Mouse (Mus musculus): Measurements from ENCODE around the gene Dhrs3. TPM values are rescaled to one million over a fixed set of nuclear protein-coding genes. Genes with fewer than 3 reads are reported as not detected.
A peak's percentile ranks its signal among the peaks of the same experiment; 100 is the strongest.

Gene Dhrs3
- polyA plus RNA-seq, 1 experiment from 2014 or later, result 674 TPM

GRCm38 (mm10) chr4:144891121-144891711 lies 1.4 kb upstream of the Dhrs3 start:
- Histone ChIP-seq H3K79me2 (ENCODE audit: inconsistent target) (peaks cover 31% of the 10 kb centered on the region), H3K27ac (peak overlapping the region; percentile 100), H3K4me3 (ENCODE audit: inconsistent target) (peak overlapping the region; percentile 99), H3K36me3 (ENCODE audit: inconsistent target) (no peaks in the 10 kb centered on the region)
- WGBS (ENCODE audit: missing documents), result 15% methylated on average over 9 of the region's 10 CpGs

- H3K27ac ChIP-seq, result peak overlapping the region; percentile 100
- 8% methylated on average over 5 of the region's 5 CpGs for WGBS (ENCODE audit: missing documents)
- peak overlapping the region; percentile 99 for H3K4me3 ChIP-seq (ENCODE audit: inconsistent target)
Observed at GRCm38 (mm10) chr4:144891743-144892132, 889 bp upstream of the Dhrs3 start.

GRCm38 (mm10) chr4:144892937-144893272 lies 278 bp downstream of the Dhrs3 start:
- Histone ChIP-seq H3K4me3 (ENCODE audit: inconsistent target) (peak overlapping the region; percentile 99), H3K36me3 (ENCODE audit: inconsistent target) (no peaks in the 10 kb centered on the region), H3K27ac (peak overlapping the region; percentile 100), H3K79me2 (ENCODE audit: inconsistent target) (peaks cover 48% of the 10 kb centered on the region)
- 0% methylated on average over 7 of the region's 12 CpGs for WGBS (ENCODE audit: missing documents)

More at GRCm38 (mm10) chr4:144891743-144892132, 889 bp upstream of the Dhrs3 start:
- H3K79me2 ChIP-seq (ENCODE audit: inconsistent target), result peaks cover 36% of the 10 kb centered on the region
- no peaks in the 10 kb centered on the region for H3K36me3 ChIP-seq (ENCODE audit: inconsistent target)

GRCm38 (mm10) chr4:144893561-144894486 lies 1.2 kb downstream of the Dhrs3 start:
- Histone ChIP-seq H3K36me3 (ENCODE audit: inconsistent target) (peaks cover 7% of the 10 kb centered on the region; the same call in 1 of the 2 replicates), H3K4me3 (ENCODE audit: inconsistent target) (peak overlapping the region; percentile 99), H3K79me2 (ENCODE audit: inconsistent target) (peaks cover 57% of the 10 kb centered on the region), H3K27ac (peak overlapping the region; percentile 100)
- WGBS (ENCODE audit: missing documents), result 3% methylated on average over 36 of the region's 44 CpGs

- Histone ChIP-seq H3K79me2 (ENCODE audit: inconsistent target) (peaks cover 65% of the 10 kb centered on the region), H3K27ac (peak overlapping the region; percentile 100), H3K4me3 (ENCODE audit: inconsistent target) (peak overlapping the region; percentile 99), H3K36me3 (ENCODE audit: inconsistent target) (peaks cover 15% of the 10 kb centered on the region; the same call in 1 of the 2 replicates)
- 4% methylated on average over 11 of the region's 11 CpGs for WGBS (ENCODE audit: missing documents)
Observed at GRCm38 (mm10) chr4:144894487-144895210, 2.0 kb downstream of the Dhrs3 start.

GRCm38 (mm10) chr4:144895211-144895590 lies 2.6 kb downstream of the Dhrs3 start:
- peak overlapping the region; percentile 100 for H3K27ac ChIP-seq
- WGBS (ENCODE audit: missing documents), result 78% methylated on average over 2 of the region's 2 CpGs
- H3K79me2 ChIP-seq (ENCODE audit: inconsistent target), result peaks cover 71% of the 10 kb centered on the region
- H3K4me3 ChIP-seq (ENCODE audit: inconsistent target), result peak overlapping the region; percentile 99
- H3K36me3 ChIP-seq (ENCODE audit: inconsistent target), result peaks cover 19% of the 10 kb centered on the region; the same call in 1 of the 2 replicates

- Histone ChIP-seq H3K27ac (peak overlapping the region; percentile 98), H3K4me3 (ENCODE audit: inconsistent target) (peak overlapping the region; percentile 41), H3K79me2 (ENCODE audit: inconsistent target) (peaks cover 82% of the 10 kb centered on the region), H3K36me3 (ENCODE audit: inconsistent target) (peaks cover 20% of the 10 kb centered on the region; the same call in 1 of the 2 replicates)
- WGBS (ENCODE audit: missing documents), result 75% methylated on average over 1 of the region's 3 CpGs
Observed at GRCm38 (mm10) chr4:144896321-144896720, 3.7 kb downstream of the Dhrs3 start.

- WGBS (ENCODE audit: missing documents), result 43% methylated on average over 6 of the region's 6 CpGs
- Histone ChIP-seq H3K36me3 (ENCODE audit: inconsistent target) (peaks cover 20% of the 10 kb centered on the region; the same call in 1 of the 2 replicates), H3K27ac (peak overlapping the region; percentile 98), H3K4me3 (ENCODE audit: inconsistent target) (peak overlapping the region; percentile 41; the same call in 1 of the 2 replicates), H3K79me2 (ENCODE audit: inconsistent target) (peaks cover 100% of the 10 kb centered on the region)
Observed at GRCm38 (mm10) chr4:144898036-144898649, 5.5 kb downstream of the Dhrs3 start.

- Histone ChIP-seq H3K36me3 (ENCODE audit: inconsistent target) (peaks cover 20% of the 10 kb centered on the region; the same call in 1 of the 2 replicates), H3K27ac (peak overlapping the region; percentile 98), H3K4me3 (ENCODE audit: inconsistent target) (no peak overlapping the region), H3K79me2 (ENCODE audit: inconsistent target) (peaks cover 100% of the 10 kb centered on the region)
- 88% methylated on average over 2 of the region's 2 CpGs for WGBS (ENCODE audit: missing documents)
Observed at GRCm38 (mm10) chr4:144898737-144899136, 6.1 kb downstream of the Dhrs3 start.

GRCm38 (mm10) chr4:144901561-144902111 lies 9.0 kb downstream of the Dhrs3 start:
- WGBS (ENCODE audit: missing documents), result 74% methylated on average over 4 of the region's 5 CpGs
- Histone ChIP-seq H3K36me3 (ENCODE audit: inconsistent target) (peaks cover 20% of the 10 kb centered on the region; the same call in 1 of the 2 replicates), H3K4me3 (ENCODE audit: inconsistent target) (no peak overlapping the region), H3K27ac (peak overlapping the region; percentile 98), H3K79me2 (ENCODE audit: inconsistent target) (peaks cover 96% of the 10 kb centered on the region)

- H3K4me3 ChIP-seq (ENCODE audit: inconsistent target), result no peak overlapping the region
- peaks cover 96% of the 10 kb centered on the region for H3K79me2 ChIP-seq (ENCODE audit: inconsistent target)
- peaks cover 29% of the 10 kb centered on the region; the same call in 1 of the 2 replicates for H3K36me3 ChIP-seq (ENCODE audit: inconsistent target)
- peak overlapping the region; percentile 98 for H3K27ac ChIP-seq
- 91% methylated on average over 1 of the region's 1 CpGs for WGBS (ENCODE audit: missing documents)
Observed at GRCm38 (mm10) chr4:144903088-144903487, 10.5 kb downstream of the Dhrs3 start.

GRCm38 (mm10) chr4:144903932-144904331 lies 11.3 kb downstream of the Dhrs3 start:
- Histone ChIP-seq H3K79me2 (ENCODE audit: inconsistent target) (peaks cover 96% of the 10 kb centered on the region), H3K36me3 (ENCODE audit: inconsistent target) (peaks cover 21% of the 10 kb centered on the region; the same call in 1 of the 2 replicates), H3K27ac (peak overlapping the region; percentile 98), H3K4me3 (ENCODE audit: inconsistent target) (no peak overlapping the region)
- 2% methylated on average over 3 of the region's 3 CpGs for WGBS (ENCODE audit: missing documents)

GRCm38 (mm10) chr4:144905128-144905527 lies 12.5 kb downstream of the Dhrs3 start:
- WGBS (ENCODE audit: missing documents), result 42% methylated on average over 5 of the region's 5 CpGs
- Histone ChIP-seq H3K79me2 (ENCODE audit: inconsistent target) (peaks cover 96% of the 10 kb centered on the region), H3K36me3 (ENCODE audit: inconsistent target) (peaks cover 18% of the 10 kb centered on the region; the same call in 1 of the 2 replicates), H3K4me3 (ENCODE audit: inconsistent target) (no peak overlapping the region), H3K27ac (peak overlapping the region; percentile 98)
